Mouse (Mus musculus): Measurements from ENCODE around the gene Fam69b. TPM values are rescaled to one million over a fixed set of nuclear protein-coding genes. Genes with fewer than 3 reads are reported as not detected.

The Fam69b gene
- 10 to 100 TPM in 1 of 2 experiments, 1 to 10 TPM in 1; 3.8 to 10.7 TPM for polyA plus RNA-seq (2017; shearing (Covaris generic))

GRCm38 (mm10) chr2:26627921-26628739 is at the start of gene Fam69b:
Fam69b (plus strand) TSS chr2:26628457.

GRCm38 (mm10) chr2:26579714-26580113 is 48.5 kb upstream of the Fam69b start, which contains the start of gene Egfl7:
Egfl7 (plus strand) TSS chr2:26580014.

DNA sequence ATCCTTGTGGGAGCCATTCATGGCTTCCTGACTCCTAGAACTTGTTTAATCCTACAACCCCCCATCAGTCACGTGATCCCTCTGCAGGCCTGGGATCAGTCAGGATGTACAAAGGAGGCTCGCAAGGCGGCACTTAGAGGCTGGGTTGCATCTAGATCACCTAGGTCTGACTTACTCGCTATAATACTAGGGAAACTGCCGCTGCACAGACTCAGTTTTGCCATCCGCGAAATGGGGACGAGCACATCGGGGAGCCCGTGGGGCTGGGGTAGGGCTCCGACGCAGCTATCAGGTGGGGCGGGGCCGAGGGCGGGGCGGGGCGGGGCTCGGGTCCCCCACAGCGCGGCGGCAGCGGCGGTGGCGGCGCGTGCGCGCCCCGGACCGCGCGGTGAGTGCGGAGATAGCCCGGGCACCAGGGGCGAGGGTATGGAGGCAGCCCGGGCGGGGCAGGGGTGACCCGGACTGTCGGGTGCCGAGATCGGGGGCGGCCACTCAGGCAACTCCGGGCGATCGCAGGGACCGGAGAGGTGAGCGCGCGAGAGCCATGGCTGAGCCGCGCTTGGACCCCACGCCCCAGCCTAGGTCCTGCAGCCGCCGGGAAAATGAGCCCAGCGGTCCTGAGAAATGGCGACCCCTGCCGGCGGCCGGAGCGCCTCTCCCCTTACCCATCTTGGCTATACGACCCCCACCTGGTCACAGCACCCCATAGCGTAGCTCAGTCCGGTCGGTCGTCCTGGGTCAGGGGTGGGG is 41.8 kb upstream of the Fam69b start, which contains the start of gene Gm20532:
TSS of gene Gm20532 (plus strand) at position 346 of the 750 bp plus-strand sequence.

GRCm38 (mm10) chr2:26603720-26604671 is 24.3 kb upstream of the Fam69b start, which contains the start of gene Agpat2:
Agpat2 (minus strand) TSS chr2:26604417.

GRCm38 (mm10) chr2:26671182-26671581 is 42.9 kb downstream of the Fam69b start, which contains the start of gene Lcn4:
Lcn4 (minus strand) TSS chr2:26671282.

Other genes with a start within 250 kb of the Fam69b start
- gene Snapc4, start 247.8 kb upstream of the Fam69b start, polyA plus RNA-seq (2017; shearing (Covaris generic)), result 10 to 100 TPM; 33.2 to 37.9 TPM
- 100 to 1,000 TPM; 141 to 145 TPM for gene Entr1, start 239.1 kb upstream of the Fam69b start, polyA plus RNA-seq (2017; shearing (Covaris generic))
- gene Pmpca, start 239.1 kb upstream of the Fam69b start, polyA plus RNA-seq (2017; shearing (Covaris generic)), result 10 to 100 TPM; 77.5 to 86.2 TPM
- gene Inpp5e, start 219.3 kb upstream of the Fam69b start, polyA plus RNA-seq (2017; shearing (Covaris generic)), result 10 to 100 TPM; 26.4 to 29.8 TPM
- gene Sec16a, start 183.2 kb upstream of the Fam69b start, polyA plus RNA-seq (2017; shearing (Covaris generic)), result 10 to 100 TPM; 21.7 to 46.1 TPM
- gene Notch1, start 111.8 kb upstream of the Fam69b start, polyA plus RNA-seq (2017; shearing (Covaris generic)), result 10 to 100 TPM; 27.3 to 44.7 TPM
- gene Egfl7, start 48.4 kb upstream of the Fam69b start, polyA plus RNA-seq (2017; shearing (Covaris generic)), result 1 to 10 TPM in 1 of 2 experiments, under 1 TPM in 1; 0.93 to 1.8 TPM
- gene Gm20532, start 41.8 kb upstream of the Fam69b start, polyA plus RNA-seq (2017; shearing (Covaris generic)), result not detected
- gene Agpat2, start 24.0 kb upstream of the Fam69b start, polyA plus RNA-seq (2017; shearing (Covaris generic)), result 10 to 100 TPM; 16.6 to 23.4 TPM
- gene Lcn4, start 42.8 kb downstream of the Fam69b start, polyA plus RNA-seq (2017; shearing (Covaris generic)), result 1 to 10 TPM in 1 of 2 experiments, under 1 TPM in 1; 0.29 to 3.0 TPM
- not detected for gene Abo, start 236.5 kb downstream of the Fam69b start, polyA plus RNA-seq (2017; shearing (Covaris generic))

All from activated CD4-positive, CD25-positive, alpha-beta regulatory T cell (primary cell).